Mouse (Mus musculus) liver, adult 2 months (tissue): ENCODE measurements around the gene Rpia.

Experiments used
- CTCF ChIP-seq: fragments of 200-500 bp; IDR thresholded peaks from 2 replicates; pipeline ENCODE4 v1.5.1; 2011; ENCODE audit warnings: low read depth, low read length, control low read depth
- POLR2A ChIP-seq: fragments of 200-500 bp; IDR thresholded peaks from 2 replicates; pipeline ENCODE4 v1.6.1; 2011; ENCODE audit warnings: low read length, control low read depth; ENCODE audit not compliant: insufficient read depth; ENCODE audit errors: extremely low read depth

DNA sequence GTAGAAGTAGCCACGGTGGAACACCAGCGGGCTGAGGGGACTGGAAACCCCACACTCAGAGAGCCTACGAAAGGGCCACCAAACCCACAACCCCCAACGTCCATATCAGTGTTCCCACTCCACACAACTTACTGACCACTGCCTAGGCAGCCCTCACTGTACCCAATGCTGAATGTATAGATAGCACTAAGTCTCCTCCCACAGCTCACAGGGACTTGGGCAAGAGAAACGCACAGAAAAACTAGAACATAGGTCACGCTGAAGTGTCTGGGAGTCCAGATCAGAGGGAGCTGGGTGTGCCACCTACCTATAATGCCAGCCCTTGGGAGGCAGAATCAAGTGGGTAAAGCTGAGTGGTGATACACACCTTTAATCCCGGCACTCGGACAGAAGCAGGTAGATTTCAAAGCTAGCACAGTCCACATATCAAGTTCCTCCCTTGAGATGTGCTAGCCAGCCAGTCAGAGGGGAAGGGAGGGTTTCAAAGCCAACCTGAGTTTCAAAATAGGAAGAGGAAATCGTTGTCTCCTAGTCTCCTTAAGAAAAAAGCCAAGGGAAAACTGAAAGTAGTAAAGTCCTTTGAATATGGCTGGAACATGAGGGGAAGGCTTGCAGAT, 1.9 kb downstream of the Rpia start:
- TF ChIP-seq POLR2A (no peak), CTCF (no peak)
